Mouse (Mus musculus) cerebellum, adult 2 months (tissue): ENCODE results near the gene Stmn3. TPM values are rescaled to one million over a fixed set of nuclear protein-coding genes. Genes with fewer than 3 reads are reported as not detected.
"Not testable (repeated sequence)": the region's sequence is repeated elsewhere in the genome, so short reads cannot be mapped to it uniquely, and the experiment has no call there.

Experiments
- DNase-seq, 2 experiments: peaks; one replicate each; pipeline ENCODE4 v3.0.0; 2021
- H3K27ac ChIP-seq: fragments of 200-500 bp; 2 replicates; pipeline ENCODE4 v1.5.1; 2012; ENCODE audit warnings: low read length, control low read depth, inconsistent platforms; ENCODE audit not compliant: insufficient read depth
- H3K27me3 ChIP-seq: fragments of 200-500 bp; 2 replicates; pipeline ENCODE4 v1.6.1; 2012; ENCODE audit warnings: inconsistent platforms, mild to moderate bottlenecking, low read length, moderate library complexity; ENCODE audit not compliant: control insufficient read depth, insufficient read depth
- H3K4me1 ChIP-seq: fragments of 200-500 bp; 2 replicates; pipeline ENCODE4 v1.6.1; 2011; ENCODE audit warnings: low read length; ENCODE audit not compliant: control insufficient read depth, insufficient read depth
- H3K4me3 ChIP-seq: fragments of 200-500 bp; replicated peaks from 2 replicates; pipeline ENCODE3; 2011; ENCODE audit warnings: mild to moderate bottlenecking, low read depth, low read length, control low read depth; ENCODE audit not compliant: insufficient read depth
- CTCF ChIP-seq: fragments of 200-500 bp; IDR thresholded peaks from 2 replicates; pipeline ENCODE4 v1.5.1; 2011; ENCODE audit warnings: low read depth, mild to moderate bottlenecking, control low read depth, low read length, moderate library complexity, borderline replicate concordance; ENCODE audit not compliant: insufficient read depth
- POLR2A ChIP-seq: fragments of 200-500 bp; IDR thresholded peaks from 2 replicates; pipeline ENCODE4 v1.6.1; 2011; ENCODE audit warnings: low read length, control low read depth, borderline replicate concordance; ENCODE audit not compliant: insufficient read depth
- WGBS: fragments of 180-500 bp; shearing (Covaris S2); methylation state at CpG from one replicate; pipeline ENCODE4 v1.1.7; 2018; 5-methylcytosine and 5-hydroxymethylcytosine counted together
- polyA plus RNA-seq: library from polyadenylated mRNA; depleted of rRNA; stranded (reverse); fragments of >200 nt; gene quantifications from 2 replicates; pipeline ENCODE4 v1.2.3, GENCODE M21; 2012

Gene Stmn3
- polyA plus RNA-seq, 1 experiment = 1,100 TPM

- TF ChIP-seq CTCF (no peak), POLR2A (no peak)
- DNase-seq = no peak
- Histone ChIP-seq H3K27ac (no peak overlapping the region), H3K4me3 (no peak overlapping the region), H3K4me1 (peaks cover 9% of the 10 kb centered on the region), H3K27me3 (no peaks in the 10 kb centered on the region; the same call in 1 of the 2 replicates)
- WGBS = 84% methylated on average over 1 of the region's 1 CpGs
These were observed 9.4 kb downstream of the Stmn3 start for GRCm38 (mm10) chr2:181304944-181305343.

GRCm38 (mm10) chr2:181302041-181302440 is 12.3 kb downstream of the Stmn3 start:
- no peak overlapping the region for H3K27ac ChIP-seq
- peaks cover 1% of the 10 kb centered on the region; the same call in 1 of the 2 replicates for H3K4me1 ChIP-seq
- no peak for DNase-seq
- H3K4me3 ChIP-seq = no peak overlapping the region
- TF ChIP-seq POLR2A = no peak
- TF ChIP-seq CTCF = no peak
- no peaks in the 10 kb centered on the region; the same call in 1 of the 2 replicates for H3K27me3 ChIP-seq
- WGBS = 35% methylated on average over 3 of the region's 3 CpGs

GRCm38 (mm10) chr2:181290937-181291336 is 23.4 kb downstream of the Stmn3 start:
- Histone ChIP-seq H3K27ac (no peak overlapping the region), H3K4me1 (peaks cover 2% of the 10 kb centered on the region; the same call in 1 of the 2 replicates), H3K4me3 (no peak overlapping the region), H3K27me3 (no peaks in the 10 kb centered on the region)
- TF ChIP-seq CTCF = no peak
- no peak for TF ChIP-seq POLR2A
- WGBS = 78% methylated on average over 1 of the region's 1 CpGs
- no peak for DNase-seq

- no peak for TF ChIP-seq POLR2A
- no peak for TF ChIP-seq CTCF
- no peak for DNase-seq
- H3K27ac ChIP-seq = no peak overlapping the region
- 87% methylated on average over 3 of the region's 3 CpGs for WGBS
- peaks cover 2% of the 10 kb centered on the region; the same call in 1 of the 2 replicates for H3K4me1 ChIP-seq
- no peaks in the 10 kb centered on the region for H3K27me3 ChIP-seq
- no peak overlapping the region for H3K4me3 ChIP-seq
These were observed 25.6 kb downstream of the Stmn3 start for GRCm38 (mm10) chr2:181288691-181289090.

- H3K4me3 ChIP-seq = peak within 1 kb of the TSS; percentile 72
- H3K4me1 ChIP-seq, H3K27me3 ChIP-seq: not testable (repeated sequence)
- H3K27ac ChIP-seq = peak within 1 kb of the TSS; percentile 89
- DNase-seq = peak; percentile 94 to 98
- 6% methylated on average over 38 of the region's 38 CpGs for WGBS
- TF ChIP-seq CTCF = peak; percentile 50; the same call in 1 of the 2 replicates
- TF ChIP-seq POLR2A = peak; percentile 44; the same call in 1 of the 2 replicates
These were observed 26.3 kb downstream of the Stmn3 start, which contains the start of gene Gmeb2 for GRCm38 (mm10) chr2:181287958-181288350. TSS of gene Gmeb2 (minus strand) at chr2:181288035.

- Histone ChIP-seq H3K4me1 (peaks cover 2% of the 10 kb centered on the region; the same call in 1 of the 2 replicates), H3K4me3 (peak overlapping the region; percentile 72), H3K27me3 (no peaks in the 10 kb centered on the region), H3K27ac (peak overlapping the region; percentile 89)
- TF ChIP-seq CTCF (no peak), POLR2A (peak; percentile 85)
- DNase-seq = peak; percentile 83 to 89
- 2% methylated on average over 49 of the region's 71 CpGs for WGBS
These were observed 26.9 kb downstream of the Stmn3 start for GRCm38 (mm10) chr2:181287338-181287957.

- no peak for DNase-seq
- WGBS = 34% methylated on average over 6 of the region's 6 CpGs
- Histone ChIP-seq H3K4me1 (peaks cover 2% of the 10 kb centered on the region; the same call in 1 of the 2 replicates), H3K27ac (peak overlapping the region; percentile 89), H3K4me3 (peak overlapping the region; percentile 72), H3K27me3 (no peaks in the 10 kb centered on the region)
- no peak for TF ChIP-seq POLR2A
- TF ChIP-seq CTCF = no peak
These were observed 27.5 kb downstream of the Stmn3 start for GRCm38 (mm10) chr2:181286629-181287337.
